Mouse (Mus musculus) liver, postnatal 0 days (tissue): ENCODE measurements around the gene Slc25a26.

Source experiments
- CTCF ChIP-seq: sonication (generic); IDR thresholded peaks from 2 replicates; pipeline ENCODE4 v1.5.1; 2016; ENCODE audit warnings: antibody characterized with exemption, low read depth
- EP300 ChIP-seq: IDR thresholded peaks from 2 replicates; pipeline ENCODE4 v1.6.1; 2016; ENCODE audit warnings: antibody characterized with exemption, low read depth, mild to moderate bottlenecking

DNA sequence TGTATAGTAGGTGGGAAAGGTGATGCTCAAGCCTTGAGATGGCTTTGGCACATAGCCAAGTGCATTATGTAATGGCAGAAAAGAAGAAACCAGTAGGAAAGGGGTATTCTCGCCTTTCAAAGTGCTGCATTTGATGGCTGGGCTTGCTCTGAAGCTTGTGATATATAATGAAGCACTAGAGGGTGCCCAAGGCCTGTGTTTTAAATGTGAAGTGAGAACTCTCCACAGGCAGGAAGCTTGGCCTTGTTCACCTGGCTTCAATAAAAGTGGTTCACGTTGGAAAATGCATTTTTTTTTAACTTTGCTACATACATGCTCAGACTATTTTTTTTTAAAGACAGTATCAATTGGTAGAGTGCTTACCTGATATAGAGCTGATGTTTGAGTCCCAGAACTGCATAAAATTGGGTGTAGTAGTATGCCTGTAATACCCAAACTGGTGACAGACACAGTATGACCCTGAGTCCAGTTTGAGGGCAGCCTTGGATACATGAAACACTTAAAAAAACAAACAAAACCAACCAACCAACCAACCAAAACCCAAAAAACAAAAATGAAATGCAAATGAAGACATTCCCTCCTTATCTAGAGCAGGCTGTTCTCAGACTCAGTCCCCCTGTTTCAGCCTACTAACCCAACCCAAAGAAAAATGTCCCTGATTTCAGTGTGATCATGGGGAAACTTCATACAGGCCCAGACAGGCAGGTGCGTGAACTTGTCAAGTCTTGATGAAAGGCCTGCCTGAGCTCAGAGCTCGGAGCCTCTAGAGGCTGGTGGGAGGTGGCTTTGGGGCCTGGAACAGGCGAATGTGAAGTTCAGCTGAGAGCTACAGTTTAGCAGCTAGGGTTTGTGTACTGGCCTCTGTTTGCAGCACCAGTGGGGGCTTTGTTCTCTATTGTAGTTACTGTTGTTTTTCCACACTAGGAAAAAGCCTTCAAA lies 44.0 kb downstream of the Slc25a26 start:
- TF ChIP-seq EP300 (no peak), CTCF (peak; percentile 62)
